Mouse (Mus musculus) 3T3-L1 (cell line): ENCODE data around the gene Acp5.

Source experiments
- DNase-seq: peaks from one replicate; pipeline ENCODE4 v3.0.0-alpha.2; 2015; ENCODE audit warnings: low read depth, low spot score

Gene Acp5

GRCm38 (mm10) chr9:22108194-22108593 lies 27.3 kb downstream of the Acp5 start:
- no peak for DNase-seq

DNA sequence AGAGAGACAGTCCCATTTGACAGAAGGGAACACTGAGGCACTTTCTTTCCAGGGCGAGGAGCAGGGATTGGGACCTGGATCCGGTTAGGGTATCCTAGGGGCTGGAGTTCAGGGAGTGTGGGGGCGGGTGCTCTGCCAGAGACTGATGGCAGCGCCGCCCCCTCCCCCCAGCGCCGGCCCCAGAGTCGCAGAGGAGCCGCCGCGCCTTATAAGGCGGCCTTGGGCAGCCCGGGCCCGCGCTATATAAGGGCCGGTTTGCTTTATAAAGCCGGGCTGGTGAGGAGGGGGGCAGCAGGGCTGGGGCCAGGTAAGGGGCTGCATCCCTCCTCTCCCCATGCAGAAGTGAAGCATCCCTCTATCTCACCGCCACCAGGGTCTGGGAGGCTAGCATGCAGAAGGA lies 35.6 kb downstream of the Acp5 start:
- no peak for DNase-seq

GRCm38 (mm10) chr9:22098993-22099696 lies 36.4 kb downstream of the Acp5 start, which contains the start of gene Cnn1:
Cnn1 (plus strand) TSS chr9:22099216.
- no peak for DNase-seq

GRCm38 (mm10) chr9:22095854-22096307 lies 39.6 kb downstream of the Acp5 start:
- DNase-seq = peak; percentile 48

DNA sequence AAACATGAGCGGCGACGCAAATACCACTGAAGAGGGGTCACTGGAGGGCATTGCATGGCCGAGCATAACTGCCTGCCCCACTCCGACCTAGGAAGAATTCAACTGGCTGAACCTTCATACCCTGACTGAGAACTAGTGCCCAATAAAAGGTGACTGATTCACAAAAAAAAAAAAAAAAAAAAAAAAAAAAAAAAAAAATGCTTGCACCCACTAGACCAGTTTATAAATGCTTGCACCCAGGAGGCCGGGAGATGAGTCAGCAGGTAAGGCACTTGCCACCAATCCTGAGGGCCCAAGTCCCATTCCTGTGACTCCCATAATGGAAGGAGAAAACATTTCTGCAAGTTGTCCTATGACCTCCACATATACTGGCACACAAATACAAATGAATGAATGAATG lies 42.8 kb downstream of the Acp5 start:
- DNase-seq = no peak

DNA sequence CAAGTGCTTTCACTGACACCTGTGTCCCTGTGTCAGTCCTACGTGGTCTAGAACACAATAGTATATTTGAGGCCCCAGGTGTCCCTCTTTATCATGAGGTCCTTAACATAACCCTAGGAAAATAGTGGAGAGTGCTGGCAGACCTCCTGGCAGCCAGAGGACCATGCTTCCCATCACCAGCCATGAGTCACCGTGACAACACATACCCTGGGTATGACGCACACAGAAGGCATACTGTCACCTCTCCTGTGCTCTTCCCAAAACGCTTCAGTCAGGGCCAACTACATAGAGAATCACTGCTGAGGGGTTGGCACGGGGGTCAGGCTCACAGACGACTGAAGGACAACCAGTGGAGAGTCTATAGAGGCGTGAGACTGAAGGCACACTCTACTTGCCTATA lies 45.5 kb downstream of the Acp5 start:
- peak; percentile 82 for DNase-seq

DNA sequence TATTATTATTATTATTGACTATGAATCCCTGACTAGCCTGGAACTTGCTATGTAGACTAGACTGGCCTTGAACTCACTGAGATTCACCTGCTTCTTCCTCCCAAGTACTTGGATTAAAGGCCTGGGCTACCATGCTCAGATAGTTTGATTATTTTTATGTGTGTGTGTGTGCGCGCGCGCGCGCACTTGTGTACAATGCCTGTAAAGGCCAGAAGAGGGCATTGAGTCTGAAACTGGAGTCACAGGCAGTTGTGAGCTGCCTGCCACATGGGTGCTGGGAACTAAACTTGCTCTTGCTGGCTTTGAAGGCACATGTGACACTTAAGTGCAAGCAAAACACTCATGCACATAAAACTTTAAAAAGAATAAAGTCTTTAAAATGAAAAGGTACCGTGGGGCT lies 46.2 kb downstream of the Acp5 start:
- peak; percentile 6 for DNase-seq

DNA sequence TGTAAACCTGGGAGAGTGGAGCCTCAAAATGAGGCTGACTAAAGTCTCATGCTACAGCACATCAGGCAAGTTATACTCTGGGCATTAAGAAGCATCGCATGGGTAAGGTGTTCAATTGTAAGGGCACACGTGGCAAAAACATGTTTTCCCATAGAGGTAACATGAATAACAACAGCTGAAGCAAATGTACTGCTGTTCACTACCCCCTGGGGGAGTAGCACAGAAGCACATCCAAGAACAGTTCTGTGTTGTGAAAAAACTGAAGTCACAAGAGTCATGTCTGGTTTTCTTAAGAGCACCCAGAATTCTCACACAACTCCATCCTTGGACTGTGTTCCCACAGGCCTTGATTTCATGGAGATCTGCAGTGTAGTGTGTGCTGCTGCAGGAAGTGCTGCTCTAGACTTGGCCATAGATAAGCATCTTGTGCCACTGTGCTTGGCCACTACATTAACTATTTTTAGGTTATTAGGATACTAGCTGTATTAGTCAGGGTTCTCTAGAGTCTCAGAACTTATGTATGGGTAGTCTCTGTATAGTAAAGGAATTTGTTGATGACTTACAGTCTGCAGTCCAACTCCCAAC lies 48.4 kb downstream of the Acp5 start:
- DNase-seq = peak; percentile 12

- DNase-seq = no peak
Measured at GRCm38 (mm10) chr9:22086012-22086411, 49.5 kb downstream of the Acp5 start.

GRCm38 (mm10) chr9:22085022-22085834 lies 50.3 kb downstream of the Acp5 start, which contains the start of gene Ecsit:
Ecsit (minus strand) TSS chr9:22085438.
- peak; percentile 98 for DNase-seq

- no peak for DNase-seq
Measured at GRCm38 (mm10) chr9:22084667-22085021, 50.9 kb downstream of the Acp5 start.
